In genomic region chr9:62281991-62282390, GRCm38 (mm10) we compare ENCODE assay signal across 20 mouse cellular contexts. TPM values are rescaled to one million over a fixed set of nuclear protein-coding genes. Genes with fewer than 3 reads are reported as not detected.
"Had no signal": no experiment of that assay in that cellular context is flagged by ENCODE, and none has a peak within 500 bp of the region (broad histone marks: within the 10 kb centered on the region; RNA-seq: fewer than 3 reads in every experiment).

Gene Spesp1, minus strand, starts transcription at chr9:62282208.

- H3K27me3 ChIP-seq: limb, embryonic 15.5 days; liver, embryonic 12.5 days; neural tube, embryonic 15.5 days; stomach, embryonic 15.5 days had no signal

- H3K9ac ChIP-seq: limb, embryonic 15.5 days; liver, embryonic 12.5 days; lung, embryonic 14.5 days; neural tube, embryonic 15.5 days; stomach, embryonic 15.5 days had no signal

- H3K9me3 ChIP-seq: limb, embryonic 15.5 days; liver, embryonic 12.5 days; neural tube, embryonic 15.5 days; stomach, embryonic 15.5 days had no signal

- ATAC-seq: liver, embryonic 12.5 days had no signal

- H3K4me3 ChIP-seq: limb, embryonic 15.5 days; liver, embryonic 12.5 days; myocyte; neural tube, embryonic 15.5 days; stomach, embryonic 15.5 days had no signal

- H3K4me2 ChIP-seq: limb, embryonic 15.5 days; liver, embryonic 12.5 days; lung, embryonic 14.5 days; neural tube, embryonic 15.5 days; stomach, embryonic 15.5 days had no signal

- DNase-seq: kidney, adult 9 months; kidney, postnatal 36 days; layer of hippocampus, adult 9-11 months; layer of hippocampus, postnatal 36 days; lung, embryonic 14.5 days; lung, postnatal 10 days; midbrain, embryonic 14.5 days; thymus, adult 2 months; thymus, postnatal 25 days had no signal

- H3K36me3 ChIP-seq: limb, embryonic 15.5 days; liver, embryonic 12.5 days; neural tube, embryonic 15.5 days; stomach, embryonic 15.5 days had no signal

- H3K27ac ChIP-seq: kidney, postnatal 0 days; limb, embryonic 15.5 days; liver, embryonic 12.5 days; neural tube, embryonic 15.5 days; stomach, embryonic 15.5 days had no signal

- H3K4me1 ChIP-seq: limb, embryonic 15.5 days; liver, embryonic 12.5 days; neural tube, embryonic 15.5 days; stomach, embryonic 15.5 days had no signal

RNA-seq across cellular contexts. Expression of gene Spesp1, which starts in this region (rescaled TPM):
- polyA plus RNA-seq: kidney, postnatal 0 days; limb, embryonic 11.5 days; limb, embryonic 15.5 days; liver, embryonic 12.5 days; liver, embryonic 16.5 days; lung, embryonic 14.5 days; midbrain, embryonic 14.5 days; myocyte; neural tube, embryonic 11.5 days; neural tube, embryonic 15.5 days; spleen, adult 2 months; stomach, embryonic 15.5 days; urinary bladder, adult 2 months had no signal
